In genomic region chr12:102350997-102351396, GRCm38 (mm10) we compare ENCODE assay signal across 27 mouse cellular contexts.
DNase-seq lines count a peak whose midpoint lies in the region; ATAC-seq and TF ChIP-seq lines count a peak whose summit lies in the region.
"Had no signal": no experiment of that assay in that cellular context is flagged by ENCODE, and none has a peak within 500 bp of the region (broad histone marks: within the 10 kb centered on the region; RNA-seq: fewer than 3 reads in every experiment).

No protein-coding gene starts in this region.

- peak; percentile 91 for ATAC-seq in inflammation-experienced regulatory T-cells, adult 6 months
- peak; percentile 20; the same call in 1 of the 2 replicates for ATAC-seq in neutrophil, adult 5-6 weeks (ENCODE audit: extremely low read depth, insufficient number of reproducible peaks, low FRiP score, poor library complexity, severe bottlenecking)
- ATAC-seq: hindbrain, embryonic 16.5 days; liver, embryonic 12.5 days; midbrain, embryonic 15.5 days had no signal

- H3K27me3 ChIP-seq in CH12.LX (replicated peaks), result no peaks in the 10 kb centered on the region
- H3K27me3 ChIP-seq in embryonic facial prominence, embryonic 10.5 days (replicated peaks; ENCODE audit: low read depth, poor library complexity, severe bottlenecking), result no peaks in the 10 kb centered on the region
- H3K27me3 ChIP-seq: forebrain, embryonic 12.5 days; heart, embryonic 15.5 days; liver, embryonic 12.5 days; lung, embryonic 15.5 days; midbrain, embryonic 15.5 days had no signal

- 90% methylated on average over 1 of the region's 1 CpGs for WGBS in embryonic facial prominence, embryonic 10.5 days

- H3K9ac ChIP-seq in CH12.LX (ENCODE audit: insufficient read depth, low read depth), result no peak overlapping the region
- H3K9ac ChIP-seq: forebrain, embryonic 12.5 days; heart, embryonic 15.5 days; liver, embryonic 12.5 days; lung, embryonic 15.5 days; midbrain, embryonic 15.5 days had no signal

- no peaks in the 10 kb centered on the region for H3K79me2 ChIP-seq in CH12.LX (replicated peaks; ENCODE audit: control insufficient read depth, extremely low read depth, insufficient read depth, poor library complexity, severe bottlenecking)

- TF ChIP-seq EP300 in CH12.LX (IDR thresholded peaks at IDR 0.05; ENCODE audit: low read length), result peak; percentile 87

- peak; percentile 43 to 53 for DNase-seq in spleen, adult 18-20 months
- DNase-seq in spleen, adult 12 weeks (ENCODE audit: low spot score), result no peak
- peak; percentile 66 for DNase-seq in CH12.LX (ENCODE audit: extremely low read depth)
- no peak for DNase-seq in embryonic facial prominence, embryonic 10.5 days (ENCODE audit: low spot score)
- DNase-seq in layer of hippocampus, postnatal 36 days, result no peak
- DNase-seq in ovary, postnatal 36 days (ENCODE audit: low spot score), result no peak
- DNase-seq: adrenal gland, postnatal 14 days; cerebellum, adult 11-12 months; cerebellum, postnatal 14 days; gastrocnemius, adult 2 months; heart, postnatal 4 days; kidney, adult 8-10 months; kidney, postnatal 25 days; right cerebral cortex, postnatal 4 days; thymus, adult 2 months had no signal

- TF ChIP-seq RAD21 in CH12.LX (IDR thresholded peaks at IDR 0.05; ENCODE audit: low read depth, low read length), result no peak; the same call in none of the 2 replicates

- no peak overlapping the region for H3K4me3 ChIP-seq in CH12.LX (replicated peaks in 1 of 3; ENCODE audit: low read depth in 2 of 3, low read length in 2 of 3, poor library complexity in 1 of 3)
- H3K4me3 ChIP-seq in embryonic facial prominence, embryonic 10.5 days, result no peak overlapping the region
- H3K4me3 ChIP-seq: forebrain, embryonic 12.5 days; gastrocnemius, adult 2 months; heart, embryonic 15.5 days; left cerebral cortex, adult 2 months; limb, embryonic 10.5 days; liver, embryonic 12.5 days; lung, embryonic 15.5 days; midbrain, embryonic 15.5 days had no signal

- dilution Hi-C loops in CH12.LX (cut with MboI; ENCODE audit: extremely low pct_ligation_motif_present, extremely low pct_unique_long_range_greater_than_20kb, low sequenced_read_pairs), result no loop called here

- peaks cover 6 to 35% of the 10 kb centered on the region in 2 experiments for H3K36me3 ChIP-seq in CH12.LX (replicated peaks in 1 of 2; ENCODE audit: control insufficient read depth in 1 of 2, insufficient read depth in 1 of 2, low read length in 1 of 2)
- no peaks in the 10 kb centered on the region for H3K36me3 ChIP-seq in embryonic facial prominence, embryonic 10.5 days (replicated peaks)
- H3K36me3 ChIP-seq: forebrain, embryonic 12.5 days; G1E; limb, embryonic 10.5 days; lung, embryonic 15.5 days; midbrain, embryonic 15.5 days had no signal

- peak overlapping the region; percentile 63 for H3K27ac ChIP-seq in CH12.LX (ENCODE audit: insufficient read depth, low read depth)
- H3K27ac ChIP-seq in embryonic facial prominence, embryonic 10.5 days (replicated peaks), result no peak overlapping the region
- H3K27ac ChIP-seq: forebrain, embryonic 12.5 days; gastrocnemius, adult 2 months; heart, embryonic 15.5 days; left cerebral cortex, adult 2 months; limb, embryonic 10.5 days; liver, embryonic 12.5 days; lung, embryonic 15.5 days; macrophage; midbrain, embryonic 15.5 days had no signal

- peak overlapping the region; percentile 59 for H3K4me2 ChIP-seq in CH12.LX (ENCODE audit: insufficient read depth, low read depth, poor library complexity, severe bottlenecking)
- H3K4me2 ChIP-seq: forebrain, embryonic 12.5 days; heart, embryonic 15.5 days; liver, embryonic 12.5 days; lung, embryonic 15.5 days; midbrain, embryonic 15.5 days had no signal

- in situ Hi-C loops in CH12.LX (cut with MboI; ENCODE audit: low pct_ligation_motif_present, low pct_unique_long_range_greater_than_20kb, low sequenced_read_pairs), result no loop called here

- peaks cover 42 to 61% of the 10 kb centered on the region in 2 experiments for H3K4me1 ChIP-seq in CH12.LX (ENCODE audit: control insufficient read depth in 1 of 2, insufficient read depth in 2 of 2)
- no peaks in the 10 kb centered on the region for H3K4me1 ChIP-seq in embryonic facial prominence, embryonic 10.5 days
- H3K4me1 ChIP-seq: forebrain, embryonic 12.5 days; heart, embryonic 15.5 days; lung, embryonic 15.5 days; midbrain, embryonic 15.5 days had no signal

- H3K9me3 ChIP-seq in CH12.LX (replicated peaks; ENCODE audit: low read length), result peaks cover under 1% of the 10 kb centered on the region
- H3K9me3 ChIP-seq in embryonic facial prominence, embryonic 10.5 days, result no peaks in the 10 kb centered on the region
- H3K9me3 ChIP-seq: forebrain, embryonic 12.5 days; G1E; heart, embryonic 15.5 days; limb, embryonic 10.5 days; liver, embryonic 12.5 days; lung, embryonic 15.5 days; midbrain, embryonic 15.5 days had no signal

- no peak for TF ChIP-seq POLR2A in CH12.LX (IDR thresholded peaks at IDR 0.05; ENCODE audit: low read depth, low read length)

- no peak for TF ChIP-seq CTCF in CH12.LX (conservative IDR thresholded peaks at IDR 0.05 in 1 of 2, IDR thresholded peaks at IDR 0.05 in 1 of 2; ENCODE audit: low read depth in 2 of 2, low read length in 2 of 2)

TF ChIP-seq in CH12.LX, 34 proteins besides CTCF, POLR2A, EP300 and RAD21:
- TF ChIP-seq ETS1 (conservative IDR thresholded peaks at IDR 0.05; ENCODE audit: low read depth, low read length), result peak; percentile 63; the same call in 1 of the 2 replicates
- TF ChIP-seq HCFC1 (IDR thresholded peaks at IDR 0.05; ENCODE audit: low read depth, low read length), result no peak; the same call in 1 of the 2 replicates
- no peak for TF ChIP-seq TBP (conservative IDR thresholded peaks at IDR 0.05; ENCODE audit: low read depth, low read length)
- TF ChIP-seq ZNF384 (IDR thresholded peaks at IDR 0.05; ENCODE audit: low read depth, low read length), result no peak
- peak; percentile 75; the same call in 1 of the 2 replicates for TF ChIP-seq MAZ (IDR thresholded peaks at IDR 0.05; ENCODE audit: low read depth, low read length)
- TF ChIP-seq RCOR1 (conservative IDR thresholded peaks at IDR 0.05; ENCODE audit: low read depth, low read length), result peak; percentile 71; the same call in 1 of the 2 replicates
- TF ChIP-seq JUN (IDR thresholded peaks at IDR 0.05; ENCODE audit: insufficient read depth, low read depth, low read length), result no peak
- TF ChIP-seq MXI1 (IDR thresholded peaks at IDR 0.05; ENCODE audit: low read depth, low read length), result no peak
- TF ChIP-seq NRF1 (IDR thresholded peaks at IDR 0.05; ENCODE audit: low read depth, low read length), result no peak
- no peak for TF ChIP-seq USF1 (IDR thresholded peaks at IDR 0.05; ENCODE audit: low read depth, low read length)
- no peak for TF ChIP-seq GABPA (IDR thresholded peaks at IDR 0.05; ENCODE audit: insufficient replicate concordance, low read depth, low read length)
- TF ChIP-seq E2F4 (IDR thresholded peaks at IDR 0.05; ENCODE audit: insufficient replicate concordance, low read depth, low read length), result no peak
- TF ChIP-seq ELF1 (IDR thresholded peaks at IDR 0.05; ENCODE audit: low read depth, low read length), result 0 out of 2 replicates have a peak, but pooled peaks have one; percentile 18
- TF ChIP-seq ZKSCAN1 (IDR thresholded peaks at IDR 0.05; ENCODE audit: borderline replicate concordance, low read depth, low read length), result no peak
- TF ChIP-seq TCF12 (IDR thresholded peaks at IDR 0.05; ENCODE audit: low read depth, low read length), result peak; percentile 61; the same call in 1 of the 2 replicates
- no peak; the same call in 1 of the 2 replicates for TF ChIP-seq SIN3A (IDR thresholded peaks at IDR 0.05; ENCODE audit: low read length)
- TF ChIP-seq USF2 (conservative IDR thresholded peaks at IDR 0.05; ENCODE audit: low read depth, low read length), result no peak
- TF ChIP-seq ZMIZ1 (IDR thresholded peaks at IDR 0.05; ENCODE audit: low read depth, low read length), result no peak; the same call in 1 of the 2 replicates
- peak; percentile 57 for TF ChIP-seq BHLHE40 (IDR thresholded peaks at IDR 0.05; ENCODE audit: low read depth, low read length)
- TF ChIP-seq KAT2A (IDR thresholded peaks at IDR 0.05; ENCODE audit: insufficient replicate concordance, low read length), result no peak
- 0 out of 2 replicates have a peak, but pooled peaks have one; percentile 27 for TF ChIP-seq JUND (conservative IDR thresholded peaks at IDR 0.05; ENCODE audit: low read depth, low read length)
- TF ChIP-seq PAX5 (IDR thresholded peaks at IDR 0.05; ENCODE audit: low read length), result no peak
- TF ChIP-seq UBTF (IDR thresholded peaks at IDR 0.05; ENCODE audit: low read depth, low read length), result no peak
- no peak for TF ChIP-seq MYC (IDR thresholded peaks at IDR 0.05; ENCODE audit: low read depth, low read length)
- TF ChIP-seq CHD1 (IDR thresholded peaks at IDR 0.05; ENCODE audit: low read depth, low read length), result no peak
- 0 out of 2 replicates have a peak, but pooled peaks have one; percentile 31 for TF ChIP-seq MAX (IDR thresholded peaks at IDR 0.05; ENCODE audit: low read length)
- TF ChIP-seq ZC3H11A (IDR thresholded peaks at IDR 0.05; ENCODE audit: low read depth, low read length), result no peak
- peak; percentile 52; the same call in 1 of the 2 replicates for TF ChIP-seq CHD2 (IDR thresholded peaks at IDR 0.05; ENCODE audit: low read length)
- no peak for TF ChIP-seq POLR2AphosphoS2 (IDR thresholded peaks at IDR 0.05; ENCODE audit: low read depth, low read length)
- peak; percentile 20; the same call in 1 of the 2 replicates for TF ChIP-seq SMC3 (IDR thresholded peaks at IDR 0.05; ENCODE audit: low read depth, low read length)
- TF ChIP-seq NELFE (IDR thresholded peaks at IDR 0.05; ENCODE audit: low read depth, low read length), result no peak
- TF ChIP-seq IRF4 (IDR thresholded peaks at IDR 0.05; ENCODE audit: low read depth, low read length), result peak; percentile 73
- peak; percentile 40; the same call in 1 of the 2 replicates for TF ChIP-seq MEF2A (IDR thresholded peaks at IDR 0.05; ENCODE audit: borderline replicate concordance, low read depth, low read length)
- 0 out of 2 replicates have a peak, but pooled peaks have one; percentile 35 for TF ChIP-seq MAFK (IDR thresholded peaks at IDR 0.05; ENCODE audit: insufficient replicate concordance, low read length)

Comparison
In these comparisons a context has a peak if more than half of its experiments do, and no peak if none do; other contexts are left out.
1. DNase-seq: peak in spleen, adult 18-20 months (2 of 2) and CH12.LX (single experiment); none in spleen, adult 12 weeks (single experiment), embryonic facial prominence, embryonic 10.5 days (single experiment), layer of hippocampus, postnatal 36 days (0 of 2) and ovary, postnatal 36 days (single experiment).